Mouse (Mus musculus) hindbrain, embryonic 13.5 days (tissue): ENCODE results near the gene Nhsl1. TPM values are rescaled to one million over a fixed set of nuclear protein-coding genes. Genes with fewer than 3 reads are reported as not detected.

Experiments used
- ATAC-seq: fragments of 200-750 bp; cut with Nextera tagmentation; 2 replicates; pipeline ENCODE4 v1.8.0; 2017; ENCODE audit warnings: moderate TSS enrichment; ENCODE audit not compliant: low FRiP score
- H3K27ac ChIP-seq: fragments of 300-500 bp; sonication (generic); 2 replicates; pipeline ENCODE4 v1.5.1; 2015; ENCODE audit warnings: inconsistent platforms, mild to moderate bottlenecking, moderate library complexity
- H3K27me3 ChIP-seq: fragments of 300-500 bp; sonication (generic); 2 replicates; pipeline ENCODE4 v1.6.1; 2015; ENCODE audit warnings: mild to moderate bottlenecking, inconsistent platforms
- H3K36me3 ChIP-seq: fragments of 300-500 bp; sonication (generic); 2 replicates; pipeline ENCODE4 v1.6.1; 2015; ENCODE audit warnings: mild to moderate bottlenecking, inconsistent platforms
- H3K4me1 ChIP-seq: fragments of 300-500 bp; sonication (generic); replicated peaks from 2 replicates; pipeline ENCODE4 v1.6.1; 2015; ENCODE audit warnings: inconsistent platforms
- H3K4me2 ChIP-seq: fragments of 300-500 bp; sonication (generic); 2 replicates; pipeline ENCODE4 v1.6.1; 2015; ENCODE audit warnings: inconsistent platforms, mild to moderate bottlenecking, moderate library complexity
- H3K4me3 ChIP-seq: fragments of 300-500 bp; sonication (generic); 2 replicates; pipeline ENCODE4 v1.5.1; 2015; ENCODE audit warnings: mild to moderate bottlenecking, inconsistent platforms
- H3K9ac ChIP-seq: fragments of 300-500 bp; sonication (generic); 2 replicates; pipeline ENCODE4 v1.6.1; 2015; ENCODE audit warnings: mild to moderate bottlenecking, inconsistent platforms
- H3K9me3 ChIP-seq: fragments of 300-500 bp; sonication (generic); 2 replicates; pipeline ENCODE4 v1.6.1; 2016; ENCODE audit warnings: inconsistent platforms
- WGBS: fragments of 180-500 bp; shearing (Covaris S2); methylation state at CpG from one replicate; pipeline ENCODE4 v1.1.7; 2015; 5-methylcytosine and 5-hydroxymethylcytosine counted together
- polyA plus RNA-seq: library from polyadenylated mRNA; unstranded; fragments of >200 nt; fragmentation: Nextera tagmentation; extraction: Ambion mirVana; gene quantifications from 2 replicates; pipeline ENCODE4 v1.2.1, GENCODE M21; 2015

Nhsl1 gene
- polyA plus RNA-seq, 1 experiment from 2014 or later: 20.7 TPM

DNA sequence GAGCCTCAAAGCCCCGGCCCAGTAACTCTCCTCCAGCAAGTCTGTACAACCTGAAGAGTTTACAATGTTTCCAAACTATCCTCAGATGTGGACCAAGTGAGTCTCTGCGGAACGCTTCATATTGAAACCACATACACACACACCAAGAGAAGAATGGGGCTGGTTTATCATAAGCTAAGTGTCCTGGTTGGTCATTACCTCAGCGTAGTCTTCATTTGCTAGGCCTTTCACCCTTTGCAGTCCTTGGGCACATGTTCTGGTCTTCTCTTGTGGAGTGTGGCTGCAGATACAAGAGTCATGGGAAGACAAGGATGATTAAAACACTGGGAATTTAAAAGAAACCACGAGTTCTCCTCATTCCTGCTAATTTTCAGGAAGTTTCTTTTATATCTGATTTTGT lies 34.2 kb downstream of the Nhsl1 start:
- H3K4me3 ChIP-seq: no peak overlapping the region
- H3K4me1 ChIP-seq: peaks cover 11% of the 10 kb centered on the region
- no peaks in the 10 kb centered on the region for H3K27me3 ChIP-seq
- 91% methylated on average over 5 of the region's 5 CpGs for WGBS
- H3K27ac ChIP-seq: no peak overlapping the region
- H3K36me3 ChIP-seq: no peaks in the 10 kb centered on the region
- H3K9me3 ChIP-seq: no peaks in the 10 kb centered on the region
- no peak overlapping the region for H3K4me2 ChIP-seq
- ATAC-seq: no peak
- H3K9ac ChIP-seq: no peak overlapping the region

GRCm38 (mm10) chr10:18354103-18354502 lies 35.3 kb downstream of the Nhsl1 start:
- ATAC-seq: no peak
- no peaks in the 10 kb centered on the region for H3K9me3 ChIP-seq
- no peak overlapping the region for H3K4me3 ChIP-seq
- H3K4me2 ChIP-seq: no peak overlapping the region
- no peak overlapping the region for H3K9ac ChIP-seq
- H3K27ac ChIP-seq: peak overlapping the region; percentile 48; the same call in 1 of the 2 replicates
- no peaks in the 10 kb centered on the region for H3K36me3 ChIP-seq
- peaks cover 15% of the 10 kb centered on the region for H3K4me1 ChIP-seq
- H3K27me3 ChIP-seq: no peaks in the 10 kb centered on the region
- WGBS: 51% methylated on average over 8 of the region's 8 CpGs

DNA sequence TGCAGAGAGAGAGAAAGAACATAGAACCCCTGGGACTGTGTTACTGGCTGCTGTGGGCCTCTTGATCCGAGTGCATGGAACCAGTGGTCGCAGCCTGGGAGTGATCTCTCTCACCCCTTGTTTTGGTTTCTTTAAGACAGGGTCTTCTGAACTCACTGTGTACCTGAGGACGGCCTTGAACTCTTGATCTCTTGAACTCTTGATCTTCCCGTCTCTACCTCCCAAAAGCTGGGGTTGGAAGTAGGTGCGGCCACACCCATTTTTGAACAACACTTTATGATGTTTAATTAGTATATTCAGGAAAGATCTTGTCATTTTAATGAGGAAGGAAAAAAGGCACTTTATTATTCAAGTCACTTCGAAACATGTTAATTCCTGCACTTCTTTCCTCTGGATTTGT lies 37.7 kb downstream of the Nhsl1 start:
- no peak overlapping the region for H3K27ac ChIP-seq
- H3K9ac ChIP-seq: no peak overlapping the region
- no peak overlapping the region for H3K4me3 ChIP-seq
- WGBS: 92% methylated on average over 6 of the region's 6 CpGs
- H3K4me1 ChIP-seq: peaks cover 15% of the 10 kb centered on the region
- no peaks in the 10 kb centered on the region for H3K27me3 ChIP-seq
- H3K9me3 ChIP-seq: no peaks in the 10 kb centered on the region
- no peaks in the 10 kb centered on the region for H3K36me3 ChIP-seq
- ATAC-seq: no peak
- H3K4me2 ChIP-seq: no peak overlapping the region

DNA sequence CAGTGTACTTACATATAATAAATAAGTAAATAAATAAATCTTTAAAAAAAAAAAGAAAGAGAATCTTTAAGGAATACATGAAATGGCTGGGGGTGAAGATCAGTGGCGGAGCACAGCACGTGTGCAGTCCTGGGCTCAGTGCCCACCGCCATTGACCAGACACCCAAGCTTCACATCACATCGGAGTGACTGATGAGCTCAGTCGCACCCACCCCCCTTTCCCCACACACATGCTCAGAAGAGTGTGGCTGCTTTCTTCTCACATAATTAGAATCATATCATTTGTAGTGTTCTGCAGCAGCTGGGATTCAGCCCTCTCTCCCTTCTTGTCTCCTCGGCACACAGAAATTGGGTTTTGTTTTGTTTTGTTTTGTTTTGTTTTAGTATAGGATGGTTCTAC lies 38.4 kb downstream of the Nhsl1 start:
- no peak overlapping the region for H3K9ac ChIP-seq
- peaks cover 15% of the 10 kb centered on the region for H3K4me1 ChIP-seq
- H3K27me3 ChIP-seq: no peaks in the 10 kb centered on the region
- peak overlapping the region; percentile 59; the same call in 1 of the 2 replicates for H3K27ac ChIP-seq
- H3K4me2 ChIP-seq: no peak overlapping the region
- H3K36me3 ChIP-seq: no peaks in the 10 kb centered on the region
- no peaks in the 10 kb centered on the region for H3K9me3 ChIP-seq
- ATAC-seq: peak; percentile 68; the same call in 1 of the 2 replicates
- H3K4me3 ChIP-seq: no peak overlapping the region
- 45% methylated on average over 6 of the region's 6 CpGs for WGBS

GRCm38 (mm10) chr10:18358461-18358860 lies 39.7 kb downstream of the Nhsl1 start:
- no peaks in the 10 kb centered on the region for H3K9me3 ChIP-seq
- peaks cover 15% of the 10 kb centered on the region for H3K4me1 ChIP-seq
- no peaks in the 10 kb centered on the region for H3K27me3 ChIP-seq
- no peaks in the 10 kb centered on the region for H3K36me3 ChIP-seq
- no peak overlapping the region for H3K27ac ChIP-seq
- no peak for ATAC-seq
- no peak overlapping the region for H3K4me3 ChIP-seq
- 75% methylated on average over 5 of the region's 5 CpGs for WGBS
- no peak overlapping the region for H3K4me2 ChIP-seq
- no peak overlapping the region for H3K9ac ChIP-seq

- WGBS: 62% methylated on average over 6 of the region's 6 CpGs
- peak; percentile 44 for ATAC-seq
- H3K4me2 ChIP-seq: no peak overlapping the region
- H3K27me3 ChIP-seq: no peaks in the 10 kb centered on the region
- no peaks in the 10 kb centered on the region for H3K9me3 ChIP-seq
- H3K36me3 ChIP-seq: no peaks in the 10 kb centered on the region
- no peak overlapping the region for H3K9ac ChIP-seq
- peaks cover 8% of the 10 kb centered on the region; the same call in 1 of the 2 replicates for H3K4me1 ChIP-seq
- H3K4me3 ChIP-seq: no peak overlapping the region
- no peak overlapping the region for H3K27ac ChIP-seq
These were observed 41.4 kb downstream of the Nhsl1 start for GRCm38 (mm10) chr10:18360175-18360574.

- 94% methylated on average over 6 of the region's 6 CpGs for WGBS
- ATAC-seq: no peak
- no peak overlapping the region for H3K4me2 ChIP-seq
These were observed 46.6 kb downstream of the Nhsl1 start for GRCm38 (mm10) chr10:18365432-18365831.

GRCm38 (mm10) chr10:18366697-18367096 lies 47.9 kb downstream of the Nhsl1 start:
- Histone ChIP-seq H3K36me3 (no peaks in the 10 kb centered on the region), H3K4me1 (peaks cover 18% of the 10 kb centered on the region), H3K27ac (peak overlapping the region; percentile 40; the same call in 1 of the 2 replicates), H3K27me3 (no peaks in the 10 kb centered on the region), H3K9me3 (no peaks in the 10 kb centered on the region), H3K9ac (no peak overlapping the region), H3K4me3 (no peak overlapping the region), H3K4me2 (no peak overlapping the region)
- ATAC-seq: no peak
- 75% methylated on average over 7 of the region's 7 CpGs for WGBS

More at GRCm38 (mm10) chr10:18365432-18365831, 46.6 kb downstream of the Nhsl1 start:
- no peak overlapping the region for H3K4me3 ChIP-seq
- no peak overlapping the region for H3K9ac ChIP-seq
- H3K36me3 ChIP-seq: no peaks in the 10 kb centered on the region
- H3K27me3 ChIP-seq: no peaks in the 10 kb centered on the region
- no peak overlapping the region for H3K27ac ChIP-seq
- H3K4me1 ChIP-seq: peaks cover 8% of the 10 kb centered on the region
- H3K9me3 ChIP-seq: no peaks in the 10 kb centered on the region

- no peak overlapping the region for H3K4me3 ChIP-seq
- 97% methylated on average over 8 of the region's 8 CpGs for WGBS
- H3K36me3 ChIP-seq: no peaks in the 10 kb centered on the region
- H3K27ac ChIP-seq: no peak overlapping the region
- no peak for ATAC-seq
- H3K9ac ChIP-seq: no peak overlapping the region
- H3K4me2 ChIP-seq: no peak overlapping the region
- no peaks in the 10 kb centered on the region for H3K9me3 ChIP-seq
- peaks cover 26% of the 10 kb centered on the region for H3K4me1 ChIP-seq
- no peaks in the 10 kb centered on the region for H3K27me3 ChIP-seq
These were observed 49.3 kb downstream of the Nhsl1 start for GRCm38 (mm10) chr10:18368111-18368510.

DNA sequence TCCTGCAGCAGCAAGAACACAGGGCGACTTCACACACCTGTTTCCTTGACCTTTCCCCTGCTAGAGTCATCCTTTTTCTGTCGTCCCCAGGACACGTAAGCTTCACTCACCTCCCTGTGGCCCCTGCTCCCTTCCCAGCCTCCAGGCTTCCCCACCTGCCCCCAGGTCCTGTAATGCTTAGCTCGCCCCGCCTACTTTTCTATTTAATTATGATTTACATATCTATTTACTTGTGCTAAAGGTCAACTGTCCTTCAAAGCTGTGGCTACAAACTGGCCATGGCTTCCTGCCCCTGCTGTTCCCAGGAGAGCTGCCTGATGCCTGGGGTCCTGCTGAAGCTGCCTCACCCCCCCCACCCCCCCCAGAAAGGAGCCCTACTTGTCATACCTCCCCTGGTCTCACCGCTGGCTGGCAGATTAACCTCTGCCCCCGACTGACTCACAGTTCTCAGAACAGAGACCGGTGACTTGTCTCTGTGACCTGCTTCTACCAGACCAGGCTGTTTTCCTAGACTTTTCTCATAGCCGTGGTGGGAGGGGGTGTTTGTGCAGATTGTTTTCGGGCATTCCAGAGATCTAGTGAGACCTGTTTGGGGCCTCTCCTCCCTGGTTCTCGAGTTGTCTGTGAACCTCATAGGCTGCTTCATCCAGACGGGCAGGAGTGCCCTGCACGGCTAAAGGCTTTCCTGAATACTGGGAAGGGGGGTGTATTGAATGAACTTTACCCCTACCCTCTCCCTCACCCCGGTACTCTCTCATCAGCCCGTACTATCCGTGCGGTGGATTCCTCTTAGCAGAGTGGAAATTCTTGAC lies 51.9 kb downstream of the Nhsl1 start:
- H3K9me3 ChIP-seq: no peaks in the 10 kb centered on the region
- no peaks in the 10 kb centered on the region for H3K27me3 ChIP-seq
- H3K4me3 ChIP-seq: no peak overlapping the region
- peaks cover 28% of the 10 kb centered on the region for H3K4me1 ChIP-seq
- 0 out of 2 replicates have a peak, but pooled peaks have one; percentile 25 for ATAC-seq
- H3K36me3 ChIP-seq: no peaks in the 10 kb centered on the region
- whole genome bisulfite sequencing: 25% methylated on average over 17 of the region's 17 CpGs
- 0 out of 2 replicates have a peak overlapping the region, but pooled peaks have one; percentile 29 for H3K9ac ChIP-seq
- no peak overlapping the region for H3K4me2 ChIP-seq
- H3K27ac ChIP-seq: peak overlapping the region; percentile 13; the same call in 1 of the 2 replicates

DNA sequence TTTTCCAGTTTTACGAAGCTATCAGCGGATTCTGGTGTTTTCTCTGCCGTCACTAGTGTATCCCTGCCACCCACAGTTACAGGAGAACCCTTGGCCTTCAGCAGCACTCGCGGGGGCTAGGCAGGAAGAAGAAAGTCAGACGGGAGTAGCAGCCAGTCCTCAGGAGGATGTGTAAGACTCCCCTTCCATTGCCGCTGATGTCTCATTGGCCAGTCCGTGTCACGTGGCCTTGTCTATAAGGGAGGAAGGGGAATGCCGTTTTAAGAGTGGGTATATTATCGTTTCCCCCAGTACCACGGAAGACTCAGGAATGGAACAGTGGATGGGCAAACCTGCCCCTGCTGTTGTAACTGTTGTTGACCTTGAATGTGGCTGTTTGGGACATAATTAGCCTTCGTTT lies 53.1 kb downstream of the Nhsl1 start:
- Histone ChIP-seq H3K4me2 (peak overlapping the region; percentile 43), H3K36me3 (no peaks in the 10 kb centered on the region), H3K9me3 (no peaks in the 10 kb centered on the region), H3K27me3 (no peaks in the 10 kb centered on the region), H3K9ac (peak overlapping the region; percentile 20; the same call in 1 of the 2 replicates), H3K4me3 (peak overlapping the region; percentile 23), H3K4me1 (peaks cover 29% of the 10 kb centered on the region), H3K27ac (peak overlapping the region; percentile 31)
- 45% methylated on average over 13 of the region's 13 CpGs for WGBS
- ATAC-seq: peak; percentile 62

- Histone ChIP-seq H3K36me3 (no peaks in the 10 kb centered on the region), H3K27me3 (no peaks in the 10 kb centered on the region), H3K27ac (peak overlapping the region; percentile 72), H3K9me3 (no peaks in the 10 kb centered on the region), H3K4me3 (no peak overlapping the region), H3K9ac (no peak overlapping the region), H3K4me2 (no peak overlapping the region), H3K4me1 (peaks cover 26% of the 10 kb centered on the region)
- WGBS: 12% methylated on average over 3 of the region's 3 CpGs
- peak; percentile 58; the same call in 1 of the 2 replicates for ATAC-seq
These were observed 56.5 kb downstream of the Nhsl1 start for GRCm38 (mm10) chr10:18375301-18375700.

DNA sequence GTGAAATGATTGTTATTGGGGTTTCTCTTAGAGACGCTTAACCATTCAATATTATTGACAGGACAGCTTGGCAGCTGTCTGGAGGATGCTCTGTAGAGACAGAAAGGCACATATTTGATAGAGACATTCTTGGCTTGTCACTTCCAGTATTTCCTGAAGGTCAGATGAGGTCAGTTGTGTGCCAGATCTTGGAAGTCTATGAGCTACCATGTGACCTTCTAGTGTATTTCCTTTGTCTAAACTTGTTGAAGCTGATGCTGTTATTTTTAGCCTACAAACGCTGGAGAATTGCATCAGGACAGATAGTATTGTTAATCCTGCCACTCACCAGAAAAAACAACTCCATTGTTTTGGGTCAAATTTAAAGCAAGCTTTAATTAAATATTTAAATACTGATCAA lies 66.0 kb downstream of the Nhsl1 start:
- Histone ChIP-seq H3K4me2 (no peak overlapping the region), H3K4me1 (peaks cover 9% of the 10 kb centered on the region; the same call in 1 of the 2 replicates), H3K27me3 (no peaks in the 10 kb centered on the region), H3K4me3 (no peak overlapping the region), H3K9me3 (no peaks in the 10 kb centered on the region), H3K9ac (no peak overlapping the region), H3K27ac (no peak overlapping the region), H3K36me3 (no peaks in the 10 kb centered on the region)
- no peak for ATAC-seq
- 77% methylated on average over 2 of the region's 2 CpGs for WGBS
